Mouse (Mus musculus) lung, embryonic 15.5 days (tissue): Measurements from ENCODE around the gene Gdf1. TPM values are rescaled to one million over a fixed set of nuclear protein-coding genes. Genes with fewer than 3 reads are reported as not detected.
A peak's percentile ranks its signal among the peaks of the same experiment; 100 is the strongest.

ENCODE experiments used
- ATAC-seq: fragments of 200-750 bp; cut with Nextera tagmentation; 2 replicates; pipeline ENCODE4 v1.8.0; 2017; ENCODE audit warnings: moderate number of reproducible peaks, borderline replicate concordance; ENCODE audit not compliant: low FRiP score, low TSS enrichment; ENCODE audit errors: extremely low read depth
- H3K27ac ChIP-seq: fragments of 300-500 bp; sonication (generic); 2 replicates; pipeline ENCODE4 v1.5.1; 2015; ENCODE audit warnings: moderate library complexity, mild to moderate bottlenecking, inconsistent platforms
- H3K27me3 ChIP-seq: fragments of 300-500 bp; sonication (generic); 2 replicates; pipeline ENCODE4 v1.6.1; 2015; ENCODE audit warnings: inconsistent platforms
- H3K36me3 ChIP-seq: fragments of 300-500 bp; sonication (generic); 2 replicates; pipeline ENCODE4 v1.6.1; 2015; ENCODE audit warnings: inconsistent platforms
- H3K4me1 ChIP-seq: fragments of 300-500 bp; sonication (generic); 2 replicates; pipeline ENCODE4 v1.6.1; 2015; ENCODE audit warnings: inconsistent platforms
- H3K4me2 ChIP-seq: fragments of 300-500 bp; sonication (generic); 2 replicates; pipeline ENCODE4 v1.6.1; 2015; ENCODE audit warnings: inconsistent platforms, mild to moderate bottlenecking, moderate library complexity
- H3K4me3 ChIP-seq: fragments of 300-500 bp; sonication (generic); 2 replicates; pipeline ENCODE4 v1.5.1; 2015; ENCODE audit warnings: mild to moderate bottlenecking, inconsistent platforms
- H3K9ac ChIP-seq: fragments of 300-500 bp; sonication (generic); 2 replicates; pipeline ENCODE4 v1.6.1; 2015; ENCODE audit warnings: inconsistent platforms
- H3K9me3 ChIP-seq: fragments of 300-500 bp; sonication (generic); 2 replicates; pipeline ENCODE4 v1.6.1; 2016; ENCODE audit warnings: inconsistent platforms
- WGBS: fragments of 180-500 bp; shearing (Covaris S2); methylation state at CpG from one replicate; pipeline ENCODE4 v1.1.7; 2015; 5-methylcytosine and 5-hydroxymethylcytosine counted together
- polyA plus RNA-seq: library from polyadenylated mRNA; unstranded; fragments of >200 nt; fragmentation: Nextera tagmentation; extraction: Ambion mirVana; gene quantifications from 2 replicates; pipeline ENCODE4 v1.2.1, GENCODE M21; 2015

The Gdf1 gene
- polyA plus RNA-seq, 1 experiment from 2014 or later: 1.0 TPM

DNA sequence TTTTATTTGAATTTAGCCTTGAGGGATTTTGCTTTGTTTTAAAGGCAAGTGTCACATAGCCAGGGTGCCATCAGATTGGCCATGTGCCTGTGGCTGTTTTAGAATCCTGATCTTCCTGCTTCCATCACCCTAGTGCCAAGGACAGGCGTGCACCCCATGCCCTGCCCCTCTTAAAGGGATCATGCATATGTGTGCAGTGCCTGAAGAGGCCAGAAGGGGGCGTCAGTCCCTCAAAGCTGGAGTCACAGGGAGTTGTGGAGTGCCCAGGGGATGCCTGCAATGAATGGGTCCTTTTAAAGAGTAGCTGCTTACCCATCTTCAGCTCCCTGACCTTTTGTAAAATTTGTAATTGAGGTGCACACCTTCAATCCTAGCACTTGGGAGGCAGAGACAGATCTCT lies 20.3 kb upstream of the Gdf1 start:
- Histone ChIP-seq H3K27ac (no peak overlapping the region), H3K9me3 (no peaks in the 10 kb centered on the region), H3K4me3 (no peak overlapping the region), H3K27me3 (no peaks in the 10 kb centered on the region), H3K36me3 (peaks cover 89% of the 10 kb centered on the region), H3K4me1 (no peaks in the 10 kb centered on the region), H3K9ac (no peak overlapping the region), H3K4me2 (no peak overlapping the region)
- 32% methylated on average over 2 of the region's 2 CpGs for WGBS
- no peak for ATAC-seq

DNA sequence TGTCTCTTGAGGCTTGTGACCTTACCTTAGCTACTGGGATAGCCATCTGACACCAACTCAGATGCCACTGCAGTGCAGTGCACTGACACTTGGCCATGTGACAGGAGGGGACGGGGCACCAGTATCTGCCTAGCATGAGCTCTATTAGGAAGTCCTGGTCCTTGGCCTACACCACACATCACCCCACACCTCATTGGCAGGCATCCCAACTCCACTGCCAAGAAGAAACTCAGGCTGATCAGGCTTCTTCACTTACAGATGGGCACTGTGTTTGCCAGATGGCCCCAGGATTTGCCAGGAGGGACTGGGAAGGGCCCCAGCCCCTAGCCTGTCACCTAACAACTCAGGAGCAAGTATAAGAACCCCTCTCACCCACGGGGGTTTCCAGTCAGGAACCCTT lies 16.2 kb upstream of the Gdf1 start:
- peaks cover 27% of the 10 kb centered on the region for H3K4me1 ChIP-seq
- no peak overlapping the region for H3K4me3 ChIP-seq
- H3K27me3 ChIP-seq: no peaks in the 10 kb centered on the region
- no peaks in the 10 kb centered on the region for H3K9me3 ChIP-seq
- H3K36me3 ChIP-seq: peaks cover 50% of the 10 kb centered on the region
- no peak for ATAC-seq
- 43% methylated on average over 2 of the region's 2 CpGs for WGBS
- H3K27ac ChIP-seq: no peak overlapping the region
- no peak overlapping the region for H3K9ac ChIP-seq
- H3K4me2 ChIP-seq: no peak overlapping the region

DNA sequence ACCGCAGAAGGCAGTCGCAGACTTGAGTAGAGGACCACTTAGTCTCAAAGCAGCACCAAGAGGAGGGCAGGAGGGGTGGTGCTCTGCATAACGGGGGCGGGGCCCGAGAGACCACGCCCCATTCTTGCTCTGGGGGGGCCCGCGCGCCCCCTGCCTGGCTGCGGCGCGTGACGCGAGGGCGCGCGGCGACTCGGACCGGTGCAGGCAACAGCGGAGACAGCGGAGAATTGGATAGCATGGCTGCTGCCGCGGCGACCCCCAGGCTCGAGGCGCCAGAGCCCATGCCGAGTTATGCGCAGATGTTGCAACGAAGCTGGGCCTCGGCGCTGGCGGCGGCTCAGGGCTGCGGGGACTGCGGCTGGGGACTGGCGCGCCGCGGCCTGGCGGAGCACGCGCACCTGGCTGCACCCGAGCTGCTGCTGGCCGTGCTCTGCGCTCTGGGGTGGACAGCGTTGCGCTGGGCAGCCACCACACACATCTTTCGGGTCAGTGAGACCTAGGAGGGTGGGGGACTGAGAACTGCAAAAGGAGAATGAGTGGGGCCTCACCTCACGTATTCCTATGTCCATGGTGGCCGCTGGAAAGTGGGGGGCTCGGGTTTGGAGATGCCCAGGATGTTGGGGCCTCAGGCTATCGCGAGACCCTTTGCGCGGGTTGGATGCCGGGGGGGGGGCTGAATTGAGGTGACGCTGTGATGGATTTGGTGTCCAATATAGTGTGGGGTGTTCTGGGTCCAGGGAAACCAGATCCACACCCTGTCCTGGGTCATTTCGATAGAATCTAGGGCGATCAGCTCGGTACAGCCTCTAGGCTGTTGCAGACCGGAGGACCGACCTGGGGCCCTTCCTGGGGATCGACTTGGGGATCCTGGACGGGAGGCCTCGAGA lies 13.8 kb upstream of the Gdf1 start, which contains the start of gene Cers1:
TSS of gene Cers1 (plus strand) at position 152 of the 887 bp plus-strand sequence.
- 0 out of 2 replicates have a peak within 1 kb of the TSS, but pooled peaks have one; percentile 4 for H3K27ac ChIP-seq
- H3K9ac ChIP-seq: peak within 1 kb of the TSS; percentile 43
- peaks cover 27% of the 10 kb centered on the region for H3K4me1 ChIP-seq
- ATAC-seq: peak; percentile 67; the same call in 1 of the 2 replicates
- 3% methylated on average over 59 of the region's 66 CpGs for WGBS
- peak within 1 kb of the TSS; percentile 84 for H3K4me2 ChIP-seq
- H3K36me3 ChIP-seq: peaks cover 29% of the 10 kb centered on the region
- H3K4me3 ChIP-seq: peak within 1 kb of the TSS; percentile 48
- no peaks in the 10 kb centered on the region for H3K27me3 ChIP-seq
- no peaks in the 10 kb centered on the region for H3K9me3 ChIP-seq

DNA sequence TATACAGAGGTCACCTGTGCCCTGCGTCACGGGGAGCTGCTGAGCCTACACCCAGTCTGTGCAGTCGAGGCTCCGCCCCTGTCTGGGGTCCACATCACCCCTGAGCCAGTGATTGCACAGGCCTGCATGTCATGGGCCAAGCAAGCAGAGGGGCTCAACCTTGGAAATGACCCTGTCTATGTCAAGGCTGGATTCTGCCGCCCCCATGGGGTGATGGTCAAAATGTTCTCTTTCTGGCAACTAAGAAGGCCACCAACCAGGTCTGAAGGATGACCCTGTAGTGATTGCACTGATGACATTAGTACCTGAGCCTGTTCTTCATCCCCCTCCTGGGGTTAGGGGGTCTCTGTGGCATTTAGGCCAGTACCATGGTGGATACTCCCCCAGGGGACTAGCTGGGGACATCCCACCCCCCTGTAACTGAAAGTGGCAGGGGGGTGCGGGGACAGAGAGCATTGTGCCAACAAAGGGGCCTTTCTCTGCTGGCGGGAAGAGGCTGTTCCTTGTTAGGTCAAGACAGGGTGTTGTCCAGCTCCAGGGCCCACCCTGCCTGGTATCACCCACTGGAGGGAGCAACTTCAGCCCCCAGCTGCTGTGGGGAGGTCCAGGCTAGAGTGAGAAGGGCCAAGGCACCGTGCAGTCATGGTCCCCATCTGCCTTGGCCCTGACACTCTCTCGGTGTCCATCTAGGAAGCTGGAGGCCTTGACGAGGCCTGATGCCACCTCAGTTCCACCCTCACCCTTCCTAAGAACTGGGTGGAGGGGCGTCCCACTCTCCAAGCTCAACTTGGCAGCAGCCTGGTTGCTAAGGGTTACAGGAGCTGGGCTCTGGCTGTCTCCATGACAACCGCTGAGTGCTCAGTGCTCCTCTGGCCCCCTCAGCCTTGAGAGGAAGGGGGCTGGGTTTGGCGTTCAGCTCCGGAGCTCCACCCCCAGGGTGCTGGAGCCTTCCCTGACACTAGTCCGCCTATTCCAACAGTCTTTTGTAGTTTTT lies 12.8 kb upstream of the Gdf1 start:
- Histone ChIP-seq H3K9me3 (no peaks in the 10 kb centered on the region), H3K4me1 (peaks cover 27% of the 10 kb centered on the region), H3K4me3 (peak overlapping the region; percentile 48), H3K27me3 (no peaks in the 10 kb centered on the region), H3K9ac (no peak overlapping the region), H3K4me2 (peak overlapping the region; percentile 84), H3K36me3 (peaks cover 20% of the 10 kb centered on the region), H3K27ac (no peak overlapping the region)
- ATAC-seq: peak; percentile 76
- WGBS: 13% methylated on average over 15 of the region's 15 CpGs

DNA sequence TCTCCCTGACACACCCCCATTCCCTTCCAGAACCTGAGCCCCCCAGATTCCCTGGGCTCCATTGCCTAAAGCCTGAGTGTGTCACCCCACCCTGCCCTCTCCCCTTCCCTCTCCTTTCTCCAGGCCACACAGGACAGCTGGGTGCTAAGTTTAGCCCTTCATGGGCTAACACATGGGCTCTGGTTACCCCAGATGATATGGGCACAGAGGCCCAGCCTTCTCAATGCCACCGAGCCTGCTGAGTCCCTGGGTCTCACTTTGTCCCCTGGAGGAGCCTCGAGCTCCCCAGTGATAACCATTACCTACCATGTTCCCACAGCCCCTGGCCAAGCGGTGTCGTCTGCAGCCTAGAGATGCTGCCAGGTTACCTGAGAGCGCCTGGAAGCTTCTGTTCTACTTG lies 11.7 kb upstream of the Gdf1 start:
- no peaks in the 10 kb centered on the region for H3K27me3 ChIP-seq
- WGBS: 83% methylated on average over 5 of the region's 5 CpGs

DNA sequence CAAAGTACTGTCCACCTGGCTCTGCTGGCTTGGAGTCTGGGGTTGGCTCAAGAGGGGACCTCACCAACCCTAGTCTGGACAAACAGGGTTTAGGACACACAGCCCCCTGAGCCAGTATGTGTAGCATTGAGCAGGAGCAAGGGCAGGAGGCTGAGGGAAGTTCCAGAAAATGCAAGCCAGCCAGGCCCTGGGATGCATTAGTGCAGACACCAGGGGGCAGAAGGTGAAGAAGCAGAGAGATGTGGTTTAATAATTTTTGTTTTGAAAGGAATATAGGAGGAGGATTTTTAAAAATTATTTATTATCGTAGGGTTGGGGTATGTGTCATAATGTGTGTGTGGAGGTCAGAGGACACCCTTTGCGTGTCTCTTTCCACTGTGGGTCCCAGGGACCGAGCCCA lies 5.9 kb upstream of the Gdf1 start:
- no peak overlapping the region for H3K9ac ChIP-seq
- H3K4me3 ChIP-seq: no peak overlapping the region
- H3K4me1 ChIP-seq: no peaks in the 10 kb centered on the region
- no peaks in the 10 kb centered on the region for H3K9me3 ChIP-seq
- H3K36me3 ChIP-seq: no peaks in the 10 kb centered on the region
- H3K4me2 ChIP-seq: no peak overlapping the region
- H3K27ac ChIP-seq: no peak overlapping the region
- WGBS: 89% methylated on average over 3 of the region's 3 CpGs
- no peak for ATAC-seq
- H3K27me3 ChIP-seq: no peaks in the 10 kb centered on the region

More for the DNA sequence above, 11.7 kb upstream of the Gdf1 start:
- Histone ChIP-seq H3K4me2 (no peak overlapping the region), H3K27ac (no peak overlapping the region), H3K36me3 (peaks cover 10% of the 10 kb centered on the region), H3K4me1 (peaks cover 27% of the 10 kb centered on the region), H3K4me3 (no peak overlapping the region), H3K9ac (no peak overlapping the region), H3K9me3 (no peaks in the 10 kb centered on the region)
- ATAC-seq: no peak

DNA sequence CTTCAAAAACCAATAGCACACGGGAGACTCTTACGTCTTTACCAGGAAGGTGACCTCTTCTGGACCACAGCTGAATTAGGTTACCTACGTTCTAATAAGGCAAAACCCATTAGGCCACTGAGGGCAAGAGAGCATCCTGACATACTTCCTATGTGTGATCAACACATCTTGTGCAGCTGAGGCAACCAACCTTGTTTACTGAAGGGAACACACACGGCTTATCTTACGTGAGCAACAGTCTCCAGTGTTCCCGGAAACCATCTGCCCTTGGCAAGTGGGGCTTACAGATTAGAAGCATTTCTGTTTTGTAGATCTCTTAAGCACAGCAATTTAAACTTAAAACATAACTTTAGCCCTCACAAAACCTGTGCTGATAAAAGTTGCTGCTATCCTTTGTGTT lies 2.1 kb upstream of the Gdf1 start:
- H3K9ac ChIP-seq: no peak overlapping the region
- no peak overlapping the region for H3K4me2 ChIP-seq
- no peak for ATAC-seq
- H3K36me3 ChIP-seq: peaks cover 13% of the 10 kb centered on the region
- no peaks in the 10 kb centered on the region for H3K27me3 ChIP-seq
- H3K9me3 ChIP-seq: no peaks in the 10 kb centered on the region
- peaks cover 18% of the 10 kb centered on the region for H3K4me1 ChIP-seq
- no peak overlapping the region for H3K4me3 ChIP-seq
- H3K27ac ChIP-seq: no peak overlapping the region
- 88% methylated on average over 6 of the region's 6 CpGs for WGBS

DNA sequence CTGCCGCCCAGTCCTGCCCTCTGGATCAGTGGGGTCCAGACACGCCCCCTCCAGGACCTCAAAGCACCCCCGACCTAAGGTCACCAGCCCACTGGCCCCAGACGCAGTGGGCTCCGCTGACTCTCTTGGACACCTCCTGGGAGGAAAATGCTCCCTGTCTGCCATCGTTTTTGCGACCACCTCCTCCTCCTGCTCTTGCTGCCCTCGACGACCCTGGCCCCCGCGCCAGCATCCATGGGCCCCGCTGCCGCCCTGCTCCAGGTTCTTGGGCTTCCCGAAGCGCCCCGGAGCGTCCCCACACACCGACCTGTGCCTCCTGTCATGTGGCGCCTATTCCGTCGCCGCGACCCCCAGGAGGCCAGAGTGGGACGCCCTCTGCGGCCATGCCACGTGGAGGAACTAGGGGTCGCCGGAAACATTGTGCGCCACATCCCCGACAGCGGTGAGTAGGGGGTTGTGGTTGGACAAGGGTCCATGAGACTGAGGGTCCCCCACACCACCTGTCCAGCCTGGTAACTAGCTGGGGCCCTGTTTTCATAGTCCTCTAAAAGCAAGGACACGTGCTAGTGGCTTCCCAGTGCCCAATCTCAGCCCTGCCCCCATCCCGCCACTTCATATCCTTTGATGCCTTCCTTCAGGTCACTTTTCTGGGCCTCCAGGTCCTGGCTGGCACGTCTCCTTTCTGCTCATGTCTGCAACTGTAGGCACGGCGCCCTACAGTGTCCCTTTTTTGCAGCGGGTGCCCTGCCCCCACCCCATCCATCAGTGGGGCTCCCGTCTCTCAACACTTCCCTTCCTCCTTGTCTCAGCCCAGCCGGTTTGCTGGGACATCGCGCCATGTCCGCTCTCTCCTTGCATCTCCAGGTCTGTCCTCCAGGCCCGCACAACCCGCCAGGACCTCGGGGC lies 471 bp downstream of the Gdf1 start:
- H3K9ac ChIP-seq: no peak overlapping the region
- 6% methylated on average over 45 of the region's 45 CpGs for WGBS

DNA sequence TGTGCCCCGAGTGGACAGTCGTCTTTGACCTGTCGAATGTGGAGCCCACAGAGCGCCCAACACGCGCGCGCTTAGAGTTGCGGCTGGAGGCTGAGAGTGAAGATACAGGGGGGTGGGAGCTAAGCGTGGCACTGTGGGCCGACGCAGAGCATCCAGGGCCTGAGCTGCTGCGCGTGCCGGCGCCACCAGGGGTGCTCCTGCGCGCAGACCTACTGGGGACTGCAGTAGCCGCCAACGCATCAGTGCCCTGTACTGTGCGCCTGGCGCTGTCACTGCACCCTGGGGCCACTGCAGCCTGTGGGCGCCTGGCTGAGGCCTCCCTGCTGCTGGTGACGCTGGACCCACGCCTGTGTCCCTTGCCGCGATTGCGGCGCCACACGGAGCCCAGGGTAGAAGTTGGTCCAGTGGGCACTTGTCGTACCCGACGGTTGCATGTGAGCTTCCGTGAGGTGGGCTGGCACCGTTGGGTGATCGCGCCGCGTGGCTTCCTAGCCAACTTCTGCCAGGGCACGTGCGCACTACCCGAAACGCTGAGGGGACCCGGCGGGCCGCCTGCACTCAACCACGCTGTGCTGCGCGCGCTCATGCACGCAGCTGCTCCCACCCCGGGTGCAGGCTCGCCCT lies 1.2 kb downstream of the Gdf1 start:
- peaks cover 18% of the 10 kb centered on the region for H3K4me1 ChIP-seq
- WGBS: 31% methylated on average over 53 of the region's 53 CpGs
- H3K9me3 ChIP-seq: no peaks in the 10 kb centered on the region
- H3K4me2 ChIP-seq: peak overlapping the region; percentile 43
- peak; percentile 71 for ATAC-seq
- H3K27me3 ChIP-seq: no peaks in the 10 kb centered on the region
- no peak overlapping the region for H3K27ac ChIP-seq
- peak overlapping the region; percentile 17 for H3K4me3 ChIP-seq
- peaks cover 47% of the 10 kb centered on the region for H3K36me3 ChIP-seq
- H3K9ac ChIP-seq: no peak overlapping the region

More for the DNA sequence above, 471 bp downstream of the Gdf1 start:
- H3K27ac ChIP-seq: no peak overlapping the region
- H3K27me3 ChIP-seq: no peaks in the 10 kb centered on the region
- no peaks in the 10 kb centered on the region for H3K9me3 ChIP-seq
- H3K4me1 ChIP-seq: peaks cover 18% of the 10 kb centered on the region
- H3K4me3 ChIP-seq: peak overlapping the region; percentile 17
- peaks cover 39% of the 10 kb centered on the region for H3K36me3 ChIP-seq
- peak; percentile 11; the same call in 1 of the 2 replicates for ATAC-seq
- peak overlapping the region; percentile 43 for H3K4me2 ChIP-seq

DNA sequence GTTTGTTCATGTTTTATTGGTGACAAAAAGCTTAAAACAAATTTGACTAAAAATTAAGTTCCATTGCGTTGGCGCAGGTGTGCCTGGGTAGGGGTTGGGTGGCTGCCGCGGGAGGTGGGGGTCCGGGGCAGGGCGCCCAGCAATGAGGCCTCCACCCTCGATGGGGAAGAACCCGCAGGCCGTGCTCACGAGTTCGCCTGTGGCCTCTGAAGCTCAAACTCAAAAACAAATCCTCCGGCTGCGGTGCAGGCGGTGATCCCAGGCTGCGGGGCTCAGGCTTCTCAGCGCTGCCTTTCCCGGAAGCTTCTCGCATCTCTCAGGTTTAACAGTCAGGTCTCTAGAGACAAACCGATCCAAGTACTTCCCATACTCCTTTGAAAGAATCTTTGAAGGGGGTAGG lies 1.9 kb downstream of the Gdf1 start:
- H3K36me3 ChIP-seq: peaks cover 53% of the 10 kb centered on the region
- no peaks in the 10 kb centered on the region for H3K9me3 ChIP-seq
- H3K4me2 ChIP-seq: no peak overlapping the region
- WGBS: 70% methylated on average over 19 of the region's 19 CpGs
- H3K4me3 ChIP-seq: no peak overlapping the region
- ATAC-seq: no peak
- H3K4me1 ChIP-seq: peaks cover 18% of the 10 kb centered on the region
- H3K27me3 ChIP-seq: no peaks in the 10 kb centered on the region
- no peak overlapping the region for H3K27ac ChIP-seq
- no peak overlapping the region for H3K9ac ChIP-seq
